Mouse (Mus musculus) kidney, postnatal 0 days (tissue): ENCODE measurements around the gene Ldlrap1. TPM values are rescaled to one million over a fixed set of nuclear protein-coding genes. Genes with fewer than 3 reads are reported as not detected.

Source experiments
- ATAC-seq: fragments of 200-750 bp; cut with Nextera tagmentation; replicated peaks from 2 replicates; pipeline ENCODE4 v1.8.0; 2017; ENCODE audit warnings: low read depth, moderate number of reproducible peaks, moderate TSS enrichment, moderate library complexity; ENCODE audit not compliant: low FRiP score
- DNase-seq: peaks from one replicate; pipeline ENCODE4 v3.0.0-alpha.2; 2016; ENCODE audit warnings: low spot score
- H3K27ac ChIP-seq: fragments of 300-500 bp; sonication (generic); 2 replicates; pipeline ENCODE4 v1.5.1; 2014; ENCODE audit warnings: mild to moderate bottlenecking
- H3K27me3 ChIP-seq: fragments of 300-500 bp; sonication (generic); 2 replicates; pipeline ENCODE4 v1.6.1; 2014; ENCODE audit warnings: low read length, mixed read lengths; ENCODE audit not compliant: insufficient read depth
- H3K36me3 ChIP-seq: fragments of 300-500 bp; sonication (generic); 2 replicates; pipeline ENCODE4 v1.6.1; 2014; ENCODE audit warnings: low read length, mixed read lengths; ENCODE audit not compliant: insufficient read depth
- H3K4me1 ChIP-seq: fragments of 300-500 bp; sonication (generic); replicated peaks from 2 replicates; pipeline ENCODE4 v1.6.1; 2014; ENCODE audit warnings: antibody characterized with exemption, low read length, mixed read lengths; ENCODE audit not compliant: insufficient read depth
- H3K4me2 ChIP-seq: fragments of 300-500 bp; sonication (generic); 2 replicates; pipeline ENCODE4 v1.6.1; 2014; ENCODE audit warnings: mild to moderate bottlenecking, low read length, moderate library complexity, mixed read lengths
- H3K4me3 ChIP-seq: fragments of 300-500 bp; sonication (generic); replicated peaks from 2 replicates; pipeline ENCODE4 v1.5.1; 2014; ENCODE audit warnings: low read depth, low read length
- H3K9ac ChIP-seq: fragments of 300-500 bp; sonication (generic); 2 replicates; pipeline ENCODE4 v1.6.1; 2014; ENCODE audit warnings: low read depth, low read length
- H3K9me3 ChIP-seq: fragments of 300-500 bp; sonication (generic); replicated peaks from 2 replicates; pipeline ENCODE4 v1.6.1; 2016; ENCODE audit warnings: low read length, inconsistent platforms, mixed read lengths
- CTCF ChIP-seq: IDR thresholded peaks from 2 replicates; pipeline ENCODE4 v1.5.1; 2016; ENCODE audit warnings: antibody characterized with exemption, low read depth, mild to moderate bottlenecking, moderate library complexity
- WGBS: fragments of 180-500 bp; shearing (Covaris S2); extraction: QIAGEN DNeasy Blood & Tissue Kit; methylation state at CpG from one replicate; pipeline ENCODE4 v1.1.7; 2014; 5-methylcytosine and 5-hydroxymethylcytosine counted together
- polyA plus RNA-seq: library from polyadenylated mRNA; unstranded; fragments of >200 nt; fragmentation: Nextera tagmentation; extraction: Ambion mirVana; gene quantifications from 2 replicates; pipeline ENCODE4 v1.2.1, GENCODE M21; 2015

Ldlrap1 gene
- polyA plus RNA-seq, 1 experiment from 2014 or later: 21.3 TPM

DNA sequence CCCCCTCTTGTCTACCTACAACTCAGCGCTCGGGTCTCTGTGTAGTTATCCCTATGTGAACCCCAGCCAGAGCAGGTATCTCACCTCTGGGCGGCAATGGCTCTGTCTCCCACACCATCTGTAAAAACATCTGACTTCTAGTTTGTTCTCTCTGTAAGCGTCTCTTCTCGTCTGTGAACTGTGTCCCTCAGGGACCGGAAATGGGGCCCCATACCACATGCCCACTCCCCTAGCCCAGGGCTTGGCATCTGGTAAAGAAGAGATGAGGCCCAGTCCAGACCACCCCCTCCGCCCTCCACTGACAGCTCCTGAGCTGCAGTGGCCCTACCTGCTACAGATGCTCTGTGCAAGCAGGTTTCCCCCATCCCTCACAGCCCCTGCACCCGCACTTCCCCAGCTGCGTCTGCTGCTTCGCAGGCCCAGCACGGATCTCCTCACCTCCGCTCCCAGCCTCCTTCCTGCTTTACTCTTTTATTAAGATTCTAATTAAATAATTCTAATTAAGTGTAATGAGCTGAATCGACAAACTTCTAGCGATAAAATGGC is 30.4 kb downstream of the Ldlrap1 start:
- no peak for TF ChIP-seq CTCF
- DNase-seq (no peak), ATAC-seq (no peak)
- no peak overlapping the region for H3K4me2 ChIP-seq
- no peaks in the 10 kb centered on the region for H3K9me3 ChIP-seq
- H3K27me3 ChIP-seq: no peaks in the 10 kb centered on the region
- H3K36me3 ChIP-seq: no peaks in the 10 kb centered on the region
- no peak overlapping the region for H3K4me3 ChIP-seq
- no peak overlapping the region for H3K27ac ChIP-seq
- H3K9ac ChIP-seq: no peak overlapping the region
- 57% methylated on average over 14 of the region's 14 CpGs for WGBS
- H3K4me1 ChIP-seq: peaks cover 10% of the 10 kb centered on the region

DNA sequence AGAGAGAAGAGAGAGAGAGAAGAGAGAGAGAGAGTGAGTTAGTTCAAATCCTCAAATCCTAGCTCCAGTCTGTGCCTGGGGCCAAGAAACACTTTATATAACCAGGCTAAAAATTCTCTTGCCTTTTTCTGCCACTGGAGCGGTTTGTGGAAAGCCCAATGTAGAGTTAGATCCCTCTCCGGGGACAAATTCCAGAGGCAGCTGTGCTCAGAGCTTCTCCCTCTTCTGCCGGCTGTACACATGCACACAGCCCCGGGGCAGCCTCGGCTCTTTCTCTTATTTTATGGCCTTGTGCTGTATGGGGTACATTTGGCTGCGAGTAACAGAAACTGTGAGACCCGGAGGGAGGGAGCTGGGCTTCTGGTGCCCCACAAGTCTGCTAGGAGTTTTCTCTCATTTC is 31.7 kb downstream of the Ldlrap1 start:
- ATAC-seq: no peak
- no peak for TF ChIP-seq CTCF
- Histone ChIP-seq H3K36me3 (no peaks in the 10 kb centered on the region), H3K9ac (no peak overlapping the region), H3K4me1 (peaks cover 10% of the 10 kb centered on the region), H3K9me3 (no peaks in the 10 kb centered on the region), H3K4me2 (no peak overlapping the region), H3K4me3 (no peak overlapping the region), H3K27ac (no peak overlapping the region), H3K27me3 (no peaks in the 10 kb centered on the region)
- DNase-seq: peak; percentile 36
- 50% methylated on average over 7 of the region's 7 CpGs for WGBS

DNA sequence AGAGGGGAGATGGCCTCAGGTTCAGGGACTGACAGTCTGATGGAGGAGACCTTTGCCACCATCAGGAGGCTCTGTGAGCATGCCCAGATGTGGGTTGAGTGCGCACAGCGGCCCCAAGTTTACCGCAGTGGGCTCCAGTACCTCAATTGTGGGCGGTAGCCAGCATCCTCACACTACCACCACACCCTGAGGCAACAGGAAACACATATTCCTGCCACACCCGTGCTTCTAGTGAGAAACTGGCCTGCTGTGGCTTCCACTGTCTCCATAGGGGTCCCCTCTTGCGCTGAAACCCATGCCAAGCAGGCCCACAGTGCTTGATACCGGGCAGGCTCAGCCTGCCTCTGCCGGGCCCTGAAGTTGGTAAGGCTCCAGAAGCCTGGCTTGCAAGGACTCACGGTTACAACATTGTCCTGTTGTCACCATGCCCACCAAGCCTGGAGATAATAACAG is 33.2 kb downstream of the Ldlrap1 start:
- TF ChIP-seq CTCF: no peak; the same call in 1 of the 2 replicates
- Histone ChIP-seq H3K36me3 (no peaks in the 10 kb centered on the region), H3K27ac (peak overlapping the region; percentile 62), H3K4me1 (peaks cover 12% of the 10 kb centered on the region), H3K4me2 (peak overlapping the region; percentile 24; the same call in 1 of the 2 replicates), H3K9ac (no peak overlapping the region), H3K4me3 (no peak overlapping the region), H3K9me3 (no peaks in the 10 kb centered on the region), H3K27me3 (no peaks in the 10 kb centered on the region)
- 57% methylated on average over 9 of the region's 9 CpGs for WGBS
- DNase-seq (no peak), ATAC-seq (peak; percentile 8; the same call in 1 of the 2 replicates)

DNA sequence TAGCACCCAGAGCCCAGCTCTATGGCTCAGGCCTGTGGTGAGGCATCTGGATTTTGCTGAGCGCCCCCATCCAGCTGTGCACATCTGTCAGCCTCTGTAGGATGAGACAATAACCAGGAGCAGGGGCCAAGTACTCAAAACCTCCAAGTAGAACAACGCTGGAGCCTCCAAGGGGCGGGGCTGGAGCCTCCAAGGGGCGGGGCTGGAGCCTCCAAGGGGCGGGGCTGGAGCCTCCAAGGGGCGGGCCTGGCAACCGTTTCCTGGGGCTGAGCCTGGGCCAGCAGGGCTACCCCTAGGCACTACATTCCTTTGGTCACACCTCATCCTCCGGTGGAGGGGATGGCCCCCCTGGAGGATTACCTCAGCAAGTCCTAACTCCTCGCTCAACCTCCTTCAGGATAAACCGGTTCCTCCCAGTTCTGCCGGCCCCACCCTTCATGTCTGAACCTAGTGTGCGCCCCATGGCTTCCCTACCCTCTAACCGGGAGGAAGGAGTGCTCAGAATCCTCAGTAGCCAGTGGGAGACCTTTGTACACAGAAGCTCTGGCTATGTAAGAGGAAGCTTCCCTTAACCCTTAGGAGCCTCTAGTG is 33.7 kb downstream of the Ldlrap1 start:
- 6% methylated on average over 13 of the region's 13 CpGs for WGBS
- Histone ChIP-seq H3K4me1 (peaks cover 12% of the 10 kb centered on the region), H3K27ac (peak overlapping the region; percentile 62), H3K9me3 (no peaks in the 10 kb centered on the region), H3K36me3 (no peaks in the 10 kb centered on the region), H3K4me2 (peak overlapping the region; percentile 24; the same call in 1 of the 2 replicates), H3K9ac (no peak overlapping the region), H3K4me3 (no peak overlapping the region), H3K27me3 (no peaks in the 10 kb centered on the region)
- ATAC-seq (peak; percentile 85), DNase-seq (peak; percentile 71)
- no peak for TF ChIP-seq CTCF

DNA sequence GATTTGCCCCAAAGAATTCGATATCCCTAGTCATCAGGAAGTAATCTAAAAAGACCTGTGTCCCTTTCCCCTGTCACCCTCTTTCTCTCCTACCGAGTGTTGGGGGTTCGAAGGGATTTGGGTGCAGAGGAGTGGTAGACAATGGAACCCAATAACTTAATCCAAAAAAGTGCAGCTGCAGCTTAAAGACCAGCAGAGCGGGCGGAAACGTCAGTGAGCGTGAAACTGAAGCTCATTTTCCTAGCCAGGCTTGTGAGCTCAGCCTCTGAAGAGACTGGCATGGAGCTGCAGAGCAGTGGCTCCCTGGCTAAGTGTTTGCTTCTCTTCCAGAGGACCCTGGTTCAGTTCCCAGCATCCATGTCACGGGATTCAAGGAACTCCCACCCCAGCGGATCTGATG is 34.5 kb downstream of the Ldlrap1 start:
- peaks cover 12% of the 10 kb centered on the region for H3K4me1 ChIP-seq
- no peaks in the 10 kb centered on the region for H3K9me3 ChIP-seq
- H3K4me3 ChIP-seq: no peak overlapping the region
- ATAC-seq (no peak), DNase-seq (no peak)
- no peaks in the 10 kb centered on the region for H3K36me3 ChIP-seq
- no peak overlapping the region for H3K27ac ChIP-seq
- TF ChIP-seq CTCF: no peak
- H3K9ac ChIP-seq: no peak overlapping the region
- WGBS: 54% methylated on average over 9 of the region's 9 CpGs
- no peak overlapping the region for H3K4me2 ChIP-seq
- H3K27me3 ChIP-seq: no peaks in the 10 kb centered on the region

DNA sequence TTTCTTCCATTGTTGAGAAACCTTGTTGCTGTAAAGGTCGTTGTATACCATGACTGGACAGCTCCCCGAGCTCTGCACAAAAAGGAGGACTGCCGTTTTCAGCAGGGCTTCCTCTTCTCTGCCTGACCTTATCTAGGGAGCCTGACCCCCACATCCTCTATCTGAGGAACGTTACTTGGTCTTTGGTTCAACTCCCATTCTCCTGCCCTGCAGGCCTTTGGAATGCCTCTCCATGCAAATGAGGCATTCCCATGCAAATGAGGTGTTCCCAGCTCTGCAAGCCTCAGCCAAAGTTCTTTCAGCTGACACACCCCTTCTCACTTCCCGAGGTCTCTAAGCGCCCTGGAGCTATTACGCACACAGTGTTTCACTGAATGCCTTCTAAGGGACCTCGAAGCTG is 37.7 kb downstream of the Ldlrap1 start:
- peak; percentile 73 for DNase-seq
- no peaks in the 10 kb centered on the region for H3K9me3 ChIP-seq
- ATAC-seq: no peak
- H3K36me3 ChIP-seq: no peaks in the 10 kb centered on the region
- no peak overlapping the region for H3K9ac ChIP-seq
- no peak for TF ChIP-seq CTCF
- no peaks in the 10 kb centered on the region for H3K27me3 ChIP-seq
- no peak overlapping the region for H3K4me3 ChIP-seq
- 3% methylated on average over 8 of the region's 8 CpGs for WGBS
- H3K4me2 ChIP-seq: no peak overlapping the region
- no peak overlapping the region for H3K27ac ChIP-seq
- peaks cover 13% of the 10 kb centered on the region for H3K4me1 ChIP-seq
